Mouse (Mus musculus) hindbrain, embryonic 15.5 days (tissue): ENCODE results near the gene Igflr1. TPM values are rescaled to one million over a fixed set of nuclear protein-coding genes. Genes with fewer than 3 reads are reported as not detected.

ENCODE experiments used
- ATAC-seq: fragments of 200-750 bp; cut with Nextera tagmentation; 2 replicates; pipeline ENCODE4 v1.8.0; 2017; ENCODE audit warnings: low read depth, moderate number of reproducible peaks, moderate TSS enrichment; ENCODE audit not compliant: low FRiP score
- H3K27ac ChIP-seq: fragments of 300-500 bp; sonication (generic); replicated peaks from 2 replicates; pipeline ENCODE4 v1.5.1; 2015; ENCODE audit warnings: mild to moderate bottlenecking, inconsistent platforms
- H3K27me3 ChIP-seq: fragments of 300-500 bp; sonication (generic); 2 replicates; pipeline ENCODE4 v1.6.1; 2015; ENCODE audit warnings: control low read depth, inconsistent platforms
- H3K36me3 ChIP-seq: fragments of 300-500 bp; sonication (generic); 2 replicates; pipeline ENCODE4 v1.6.1; 2015; ENCODE audit warnings: control low read depth, inconsistent platforms
- H3K4me1 ChIP-seq: fragments of 300-500 bp; sonication (generic); replicated peaks from 2 replicates; pipeline ENCODE4 v1.6.1; 2015; ENCODE audit warnings: control low read depth, inconsistent platforms
- H3K4me2 ChIP-seq: fragments of 300-500 bp; sonication (generic); 2 replicates; pipeline ENCODE4 v1.6.1; 2015; ENCODE audit warnings: moderate library complexity, mild to moderate bottlenecking, inconsistent platforms
- H3K4me3 ChIP-seq: fragments of 300-500 bp; sonication (generic); 2 replicates; pipeline ENCODE4 v1.5.1; 2015; ENCODE audit warnings: mild to moderate bottlenecking, inconsistent platforms
- H3K9ac ChIP-seq: fragments of 300-500 bp; sonication (generic); 2 replicates; pipeline ENCODE4 v1.6.1; 2015; ENCODE audit warnings: inconsistent platforms
- H3K9me3 ChIP-seq: fragments of 300-500 bp; sonication (generic); 2 replicates; pipeline ENCODE4 v1.6.1; 2016; ENCODE audit warnings: control low read depth, inconsistent platforms
- WGBS: fragments of 180-500 bp; shearing (Covaris S2); methylation state at CpG from one replicate; pipeline ENCODE4 v1.1.7; 2015; 5-methylcytosine and 5-hydroxymethylcytosine counted together
- polyA plus RNA-seq: library from polyadenylated mRNA; unstranded; fragments of >200 nt; fragmentation: Nextera tagmentation; extraction: Ambion mirVana; gene quantifications from 2 replicates; pipeline ENCODE4 v1.2.1, GENCODE M21; 2015

Gene Igflr1
- polyA plus RNA-seq, 1 experiment from 2014 or later: 6.0 TPM

GRCm38 (mm10) chr7:30534633-30535577 is 30.3 kb upstream of the Igflr1 start, which contains the start of gene Arhgap33:
TSS of gene Arhgap33 (minus strand) at chr7:30535060.
- Histone ChIP-seq H3K9ac (peak within 1 kb of the TSS; percentile 94), H3K27me3 (no peaks in the 10 kb centered on the region), H3K4me1 (peaks cover 47% of the 10 kb centered on the region), H3K27ac (peak within 1 kb of the TSS; percentile 97), H3K36me3 (peaks cover 29% of the 10 kb centered on the region), H3K9me3 (no peaks in the 10 kb centered on the region), H3K4me2 (peak within 1 kb of the TSS; percentile 86), H3K4me3 (peak within 1 kb of the TSS; percentile 92)
- WGBS: under 1% methylated on average over 81 of the region's 84 CpGs
- peak; percentile 93 for ATAC-seq

GRCm38 (mm10) chr7:30540572-30540971 is 24.7 kb upstream of the Igflr1 start:
- H3K9me3 ChIP-seq: no peaks in the 10 kb centered on the region
- no peak overlapping the region for H3K9ac ChIP-seq
- 0 out of 2 replicates have a peak, but pooled peaks have one; percentile 24 for ATAC-seq
- H3K36me3 ChIP-seq: peaks cover 13% of the 10 kb centered on the region
- H3K4me3 ChIP-seq: no peak overlapping the region
- H3K4me2 ChIP-seq: no peak overlapping the region
- H3K4me1 ChIP-seq: peaks cover 7% of the 10 kb centered on the region
- WGBS: 94% methylated on average over 7 of the region's 7 CpGs
- H3K27me3 ChIP-seq: no peaks in the 10 kb centered on the region
- no peak overlapping the region for H3K27ac ChIP-seq

DNA sequence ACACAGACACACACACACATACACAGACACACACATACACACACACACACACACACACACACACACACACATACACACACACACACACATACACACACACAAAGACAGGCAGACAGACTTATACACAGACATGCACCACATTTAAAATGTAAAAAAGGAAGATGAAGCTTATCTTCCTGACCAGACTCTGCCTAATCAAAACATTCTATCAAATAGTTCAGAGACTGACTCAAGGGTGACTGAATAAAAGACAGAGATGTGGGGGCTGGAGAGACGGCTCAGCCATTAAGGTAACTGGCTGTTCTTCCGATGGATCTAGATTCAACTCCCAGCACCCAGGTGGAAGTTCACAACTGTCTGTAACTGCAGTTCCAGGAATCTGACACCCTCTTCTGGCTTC is 20.9 kb upstream of the Igflr1 start:
- ATAC-seq: no peak
- Histone ChIP-seq H3K4me1 (no peaks in the 10 kb centered on the region), H3K9me3 (no peaks in the 10 kb centered on the region), H3K4me2 (no peak overlapping the region), H3K4me3 (no peak overlapping the region), H3K27me3 (no peaks in the 10 kb centered on the region), H3K36me3 (peaks cover 22% of the 10 kb centered on the region), H3K9ac (no peak overlapping the region), H3K27ac (no peak overlapping the region)
- 98% methylated on average over 2 of the region's 2 CpGs for WGBS

DNA sequence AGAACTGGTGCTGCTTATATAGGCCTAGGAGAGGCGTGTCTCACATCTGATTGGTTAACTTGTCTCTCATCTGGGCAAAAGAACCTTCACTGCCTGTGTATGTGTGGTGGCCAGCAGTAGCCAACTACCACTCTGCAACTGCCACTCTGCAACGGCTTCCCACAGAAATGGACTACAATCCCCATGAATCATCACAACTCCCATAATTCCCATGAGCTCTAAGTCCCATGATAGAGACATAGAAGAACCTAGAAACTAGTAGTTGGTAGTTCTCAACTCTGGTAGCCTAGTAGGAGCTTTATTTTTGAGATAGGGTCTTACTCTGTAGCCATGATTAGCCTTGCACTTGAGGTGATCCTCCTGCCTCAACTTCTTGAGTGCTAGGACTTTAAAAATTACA is 15.3 kb upstream of the Igflr1 start:
- Histone ChIP-seq H3K27me3 (no peaks in the 10 kb centered on the region), H3K4me2 (no peak overlapping the region), H3K9ac (no peak overlapping the region), H3K4me3 (no peak overlapping the region), H3K9me3 (no peaks in the 10 kb centered on the region), H3K36me3 (peaks cover 12% of the 10 kb centered on the region; the same call in 1 of the 2 replicates), H3K27ac (no peak overlapping the region), H3K4me1 (peaks cover 15% of the 10 kb centered on the region)
- ATAC-seq: no peak
- 90% methylated on average over 2 of the region's 2 CpGs for WGBS

- H3K36me3 ChIP-seq: peaks cover 17% of the 10 kb centered on the region
- H3K27me3 ChIP-seq: no peaks in the 10 kb centered on the region
- H3K4me3 ChIP-seq: no peak overlapping the region
- ATAC-seq: no peak
- no peak overlapping the region for H3K9ac ChIP-seq
- no peak overlapping the region for H3K27ac ChIP-seq
- peaks cover 15% of the 10 kb centered on the region for H3K4me1 ChIP-seq
- H3K9me3 ChIP-seq: no peaks in the 10 kb centered on the region
- no peak overlapping the region for H3K4me2 ChIP-seq
- whole genome bisulfite sequencing: 100% methylated on average over 1 of the region's 1 CpGs
Measured at GRCm38 (mm10) chr7:30550603-30551002, 14.6 kb upstream of the Igflr1 start.

GRCm38 (mm10) chr7:30551445-30552101 is 13.7 kb upstream of the Igflr1 start:
- ATAC-seq: peak; percentile 55
- Histone ChIP-seq H3K4me2 (peak overlapping the region; percentile 88), H3K9me3 (no peaks in the 10 kb centered on the region), H3K4me1 (peaks cover 15% of the 10 kb centered on the region), H3K4me3 (peak overlapping the region; percentile 78), H3K27me3 (no peaks in the 10 kb centered on the region), H3K36me3 (peaks cover 23% of the 10 kb centered on the region), H3K9ac (peak overlapping the region; percentile 58), H3K27ac (peak overlapping the region; percentile 97)
- 3% methylated on average over 10 of the region's 10 CpGs for WGBS

DNA sequence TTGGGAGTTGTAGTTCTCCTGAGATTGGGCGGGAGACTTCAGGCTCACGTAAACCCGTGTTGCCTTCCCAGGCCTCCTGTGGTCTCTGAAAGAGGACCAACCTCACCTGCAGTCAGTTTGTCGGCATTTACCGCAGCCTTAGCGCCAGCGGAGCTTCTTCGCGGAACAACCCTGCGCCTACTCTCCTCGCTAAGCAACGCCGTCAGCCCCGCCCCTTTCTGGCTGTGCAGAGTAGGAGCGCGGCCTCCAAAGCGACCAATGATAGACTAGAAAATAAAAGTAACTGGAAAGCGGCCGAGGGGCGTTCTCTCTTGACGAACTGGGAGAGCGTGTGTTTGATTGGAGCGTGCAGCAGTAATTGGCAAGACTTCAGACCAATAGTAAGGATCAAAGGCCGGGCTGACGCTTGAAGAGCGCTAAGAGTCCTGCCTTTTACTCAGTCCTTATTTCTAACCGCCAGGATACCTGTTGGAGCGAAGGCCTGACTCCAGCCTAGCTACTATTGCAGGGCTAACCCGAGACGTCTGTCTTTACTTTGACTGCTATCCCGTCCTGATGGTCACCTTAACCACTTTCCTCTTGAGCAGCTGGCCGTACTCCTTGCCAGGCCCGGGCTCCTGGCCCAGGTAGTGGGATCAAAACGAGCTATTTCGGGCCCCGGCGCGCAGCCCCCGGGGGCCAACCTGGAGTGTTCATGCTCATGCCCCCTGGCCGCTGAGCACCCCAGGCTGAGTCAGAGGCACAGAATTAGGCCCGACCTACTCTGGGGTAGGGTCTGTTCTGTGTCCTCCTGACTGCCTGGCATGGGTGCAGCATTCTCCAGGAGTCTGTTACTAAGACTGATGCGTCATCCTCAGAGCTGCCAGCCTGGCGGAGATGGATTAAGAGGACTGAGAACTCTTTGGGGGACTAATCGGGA is 12.9 kb upstream of the Igflr1 start, which contains the start of the genes Hspb6 and Proser3:
Gene Hspb6 (plus strand): TSS at position 77 of the 919 bp plus-strand sequence.
Gene Proser3 (minus strand): TSS at position 198 of the 919 bp plus-strand sequence.
- H3K4me1 ChIP-seq: peaks cover 15% of the 10 kb centered on the region
- ATAC-seq: peak; percentile 95
- under 1% methylated on average over 44 of the region's 44 CpGs for WGBS
- H3K4me2 ChIP-seq: peak within 1 kb of the TSS; percentile 88
- H3K4me3 ChIP-seq: peak within 1 kb of the TSS; percentile 78
- H3K27me3 ChIP-seq: no peaks in the 10 kb centered on the region
- peaks cover 30% of the 10 kb centered on the region for H3K36me3 ChIP-seq
- peak within 1 kb of the TSS; percentile 97 for H3K27ac ChIP-seq
- no peaks in the 10 kb centered on the region for H3K9me3 ChIP-seq
- H3K9ac ChIP-seq: peak within 1 kb of the TSS; percentile 58

DNA sequence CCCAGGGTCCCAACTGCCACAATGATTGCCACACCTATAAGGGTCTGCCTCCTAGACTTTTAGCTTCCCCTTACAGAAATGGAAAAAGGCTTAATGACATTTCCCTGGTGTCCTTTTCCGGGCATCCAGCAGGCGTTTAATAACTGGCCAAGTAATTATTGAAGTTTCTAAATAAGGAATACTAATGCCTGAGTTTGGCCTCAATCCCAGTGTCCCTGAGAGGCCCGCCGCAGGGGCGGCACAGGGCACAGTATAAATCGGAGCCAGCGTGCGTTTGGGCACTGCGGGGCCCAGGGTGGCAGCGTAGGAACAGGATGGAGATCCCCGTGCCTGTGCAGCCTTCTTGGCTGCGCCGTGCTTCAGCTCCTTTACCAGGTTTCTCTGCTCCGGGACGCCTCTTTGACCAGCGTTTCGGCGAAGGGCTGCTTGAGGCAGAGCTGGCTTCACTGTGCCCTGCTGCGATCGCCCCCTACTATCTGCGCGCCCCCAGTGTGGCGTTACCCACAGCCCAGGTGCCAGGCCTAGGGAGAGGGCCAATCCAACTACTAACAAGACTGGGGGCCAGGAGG is 12.1 kb upstream of the Igflr1 start:
- peak overlapping the region; percentile 52 for H3K9ac ChIP-seq
- peak overlapping the region; percentile 78 for H3K4me3 ChIP-seq
- peaks cover 31% of the 10 kb centered on the region for H3K36me3 ChIP-seq
- H3K4me2 ChIP-seq: peak overlapping the region; percentile 88
- peaks cover 21% of the 10 kb centered on the region for H3K4me1 ChIP-seq
- H3K27me3 ChIP-seq: no peaks in the 10 kb centered on the region
- H3K27ac ChIP-seq: peak overlapping the region; percentile 97
- no peak for ATAC-seq
- 5% methylated on average over 23 of the region's 23 CpGs for WGBS
- H3K9me3 ChIP-seq: no peaks in the 10 kb centered on the region

DNA sequence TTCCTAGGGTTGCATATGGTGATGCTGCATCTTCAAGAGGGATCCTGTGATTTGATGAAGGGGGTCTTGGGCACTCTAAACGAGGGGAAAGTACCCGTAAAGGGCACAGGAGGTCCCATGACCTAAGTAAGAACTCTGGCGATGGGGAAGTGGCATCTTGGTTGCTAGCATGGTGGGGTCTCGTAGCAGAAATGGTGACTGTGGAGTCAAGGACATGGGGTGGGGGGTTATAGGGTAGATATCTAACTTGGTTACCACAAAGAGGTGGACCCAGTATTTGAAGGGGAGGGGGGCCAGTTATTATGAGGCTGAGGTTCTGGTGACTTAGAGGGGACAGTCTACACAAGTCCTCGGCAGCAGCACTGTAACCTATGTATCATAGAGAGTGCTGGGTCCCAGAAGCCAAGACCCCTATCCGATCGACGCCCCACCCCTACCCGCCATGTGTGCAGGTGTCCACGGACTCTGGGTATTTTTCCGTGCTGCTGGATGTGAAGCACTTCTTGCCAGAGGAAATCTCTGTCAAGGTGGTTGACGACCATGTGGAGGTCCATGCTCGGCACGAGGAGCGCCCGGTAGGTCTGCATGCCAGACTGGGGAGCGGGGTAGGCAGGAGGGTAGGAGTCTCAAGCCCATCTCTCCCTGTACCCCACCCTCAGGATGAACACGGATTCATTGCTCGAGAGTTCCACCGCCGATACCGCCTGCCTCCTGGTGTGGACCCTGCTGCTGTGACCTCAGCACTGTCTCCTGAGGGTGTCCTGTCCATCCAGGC is 11.2 kb upstream of the Igflr1 start:
- Histone ChIP-seq H3K9me3 (no peaks in the 10 kb centered on the region), H3K4me3 (no peak overlapping the region), H3K27ac (no peak overlapping the region), H3K27me3 (no peaks in the 10 kb centered on the region), H3K4me1 (peaks cover 30% of the 10 kb centered on the region), H3K9ac (peak overlapping the region; percentile 52; the same call in 1 of the 2 replicates), H3K36me3 (peaks cover 27% of the 10 kb centered on the region), H3K4me2 (peak overlapping the region; percentile 88)
- 83% methylated on average over 22 of the region's 22 CpGs for WGBS
- ATAC-seq: no peak

DNA sequence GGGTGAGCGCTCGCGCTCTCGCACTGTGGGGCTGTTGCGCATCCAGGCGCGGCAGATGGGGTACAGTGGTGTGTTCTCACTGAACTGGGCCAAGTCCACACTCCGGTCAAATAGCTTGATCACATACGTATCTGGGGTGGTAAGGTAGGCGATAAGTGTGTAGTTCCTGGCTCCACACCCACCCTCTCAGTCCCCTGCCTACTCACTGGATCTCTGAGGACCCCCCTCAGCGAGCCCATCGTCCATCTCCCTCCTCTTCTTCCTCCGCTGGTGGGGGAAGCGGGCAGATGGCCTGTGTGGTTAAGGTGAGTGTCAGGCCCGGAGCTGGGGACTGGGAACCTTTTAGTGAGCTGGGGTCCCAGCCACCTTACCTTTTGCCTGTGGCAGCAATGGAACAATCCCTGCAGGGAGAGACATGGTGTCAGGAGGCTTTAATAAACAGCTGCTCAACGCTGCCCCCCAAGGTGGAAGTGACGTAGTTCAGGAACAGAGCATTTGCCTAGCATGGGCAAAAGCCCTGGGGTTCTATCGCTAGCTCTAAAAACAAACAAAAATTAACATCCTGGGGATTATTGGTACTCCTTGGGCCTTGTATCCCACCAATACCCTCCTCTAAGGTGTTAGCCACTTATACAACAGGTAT is 8.2 kb upstream of the Igflr1 start:
- H3K27me3 ChIP-seq: no peaks in the 10 kb centered on the region
- H3K36me3 ChIP-seq: peaks cover 27% of the 10 kb centered on the region
- H3K4me2 ChIP-seq: no peak overlapping the region
- no peak overlapping the region for H3K9ac ChIP-seq
- 92% methylated on average over 18 of the region's 18 CpGs for WGBS
- ATAC-seq: no peak
- H3K9me3 ChIP-seq: no peaks in the 10 kb centered on the region
- H3K4me3 ChIP-seq: no peak overlapping the region
- H3K4me1 ChIP-seq: peaks cover 42% of the 10 kb centered on the region
- no peak overlapping the region for H3K27ac ChIP-seq
